Mouse (Mus musculus) myocyte (in vitro differentiated cells): ENCODE measurements around the gene Zfp296.

Experiments used
- CEBPB ChIP-seq: IDR thresholded peaks from 2 replicates; pipeline ENCODE4 v1.6.1; 2011; ENCODE audit warnings: mild to moderate bottlenecking, moderate library complexity; ENCODE audit not compliant: poor library complexity, insufficient read depth, severe bottlenecking
- E2F4 ChIP-seq: IDR thresholded peaks from one replicate; pipeline ENCODE4 v1.6.1; 2011; ENCODE audit warnings: mild to moderate bottlenecking, control low read depth, moderate library complexity; ENCODE audit not compliant: insufficient read depth
- MAX ChIP-seq: IDR thresholded peaks from one replicate; pipeline ENCODE4 v1.6.1; 2011; ENCODE audit warnings: low read depth, mild to moderate bottlenecking, control low read depth
- MYOD1 ChIP-seq, 3 experiments: IDR thresholded peaks; one replicate each; pipeline ENCODE4 v1.6.1; 2011; ENCODE audit warnings: control low read depth in 2 of 3, low read depth in 2 of 3, mild to moderate bottlenecking in 2 of 3, moderate library complexity in 1 of 3; ENCODE audit not compliant: insufficient read length in 2 of 3, control insufficient read depth in 1 of 3
- MYOG ChIP-seq, 3 experiments: IDR thresholded peaks; one replicate each; pipeline ENCODE4 v1.6.1; 2011; ENCODE audit warnings: control low read depth in 2 of 3, low read depth in 2 of 3, mild to moderate bottlenecking in 2 of 3; ENCODE audit not compliant: insufficient read length in 2 of 3, control insufficient read depth in 1 of 3, insufficient read depth in 1 of 3
- POLR2A ChIP-seq: IDR thresholded peaks from one replicate; pipeline ENCODE4 v1.6.1; 2011; ENCODE audit warnings: low read depth, mild to moderate bottlenecking, control low read depth, moderate library complexity; ENCODE audit not compliant: insufficient read length
- TCF12 ChIP-seq: IDR thresholded peaks from one replicate; pipeline ENCODE4 v1.6.1; 2011; ENCODE audit warnings: mild to moderate bottlenecking, control low read depth; ENCODE audit not compliant: poor library complexity, insufficient read depth, severe bottlenecking
- TCF3 ChIP-seq: IDR thresholded peaks from one replicate; pipeline ENCODE4 v1.6.1; 2011; ENCODE audit warnings: low read depth, control low read depth; ENCODE audit not compliant: insufficient read length
- USF1 ChIP-seq: IDR thresholded peaks from one replicate; pipeline ENCODE4 v1.6.1; 2011; ENCODE audit warnings: low read depth, mild to moderate bottlenecking, control low read depth, moderate library complexity

DNA sequence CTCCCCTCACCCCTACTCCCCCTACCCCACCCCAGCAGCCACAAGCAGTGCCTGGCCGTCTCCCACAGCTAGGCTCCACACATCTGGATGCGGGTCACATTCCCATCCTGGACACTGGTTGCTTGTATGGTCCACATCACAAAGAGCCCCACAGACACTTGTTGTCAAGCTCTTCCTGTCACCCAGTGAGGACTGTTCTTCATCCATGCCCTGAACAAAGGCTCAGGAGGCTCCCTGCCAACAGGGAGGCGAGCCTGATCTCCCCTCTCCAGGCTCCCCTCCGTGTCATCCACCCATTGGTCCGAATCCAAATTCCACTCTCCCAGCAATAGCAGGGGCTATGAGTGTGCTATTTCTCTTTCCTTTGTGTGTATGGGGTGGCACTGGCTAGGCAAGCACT lies 23.5 kb downstream of the Zfp296 start:
- TF ChIP-seq TCF12, result no peak
- no peak for TF ChIP-seq POLR2A
- no peak for TF ChIP-seq MAX
- no peak for TF ChIP-seq TCF3
- TF ChIP-seq E2F4, result no peak
- no peak for TF ChIP-seq MYOG (IDR thresholded peaks at IDR 0.05; ENCODE audit: control insufficient read depth in 1 of 3, insufficient read depth in 1 of 3, insufficient read length in 2 of 3, low read depth in 2 of 3)
- TF ChIP-seq USF1, result no peak
- TF ChIP-seq MYOD1 (IDR thresholded peaks at IDR 0.05; ENCODE audit: control insufficient read depth in 1 of 3, insufficient read length in 2 of 3, low read depth in 2 of 3), result no peak
- TF ChIP-seq CEBPB, result no peak
